Mouse (Mus musculus) hindbrain, embryonic 11.5 days (tissue): ENCODE data around the gene Ccl24. TPM values are rescaled to one million over a fixed set of nuclear protein-coding genes. Genes with fewer than 3 reads are reported as not detected.

Source experiments
- ATAC-seq: fragments of 200-750 bp; cut with Nextera tagmentation; 2 replicates; pipeline ENCODE4 v1.8.0; 2017; ENCODE audit warnings: mild to moderate bottlenecking, moderate TSS enrichment, moderate library complexity; ENCODE audit not compliant: low FRiP score
- DNase-seq: peaks from one replicate; pipeline ENCODE4 v3.0.0-alpha.2; 2015; ENCODE audit warnings: low spot score
- H3K27ac ChIP-seq: fragments of 300-500 bp; sonication (generic); 2 replicates; pipeline ENCODE4 v1.5.1; 2014; ENCODE audit warnings: mild to moderate bottlenecking, low read depth, low read length
- H3K27me3 ChIP-seq: fragments of 300-500 bp; sonication (generic); 2 replicates; pipeline ENCODE4 v1.6.1; 2014; ENCODE audit warnings: mild to moderate bottlenecking, low read length, moderate library complexity, mixed read lengths; ENCODE audit not compliant: control insufficient read depth, insufficient read depth
- H3K36me3 ChIP-seq: fragments of 300-500 bp; sonication (generic); 2 replicates; pipeline ENCODE4 v1.6.1; 2014; ENCODE audit warnings: mild to moderate bottlenecking, low read length, moderate library complexity, mixed read lengths; ENCODE audit not compliant: control insufficient read depth, insufficient read depth
- H3K4me1 ChIP-seq: fragments of 300-500 bp; sonication (generic); replicated peaks from 2 replicates; pipeline ENCODE4 v1.6.1; 2014; ENCODE audit warnings: low read length, mixed read lengths; ENCODE audit not compliant: control insufficient read depth, insufficient read depth
- H3K4me2 ChIP-seq: fragments of 300-500 bp; sonication (generic); replicated peaks from 2 replicates; pipeline ENCODE4 v1.6.1; 2014; ENCODE audit warnings: mild to moderate bottlenecking, low read depth, low read length
- H3K4me3 ChIP-seq: fragments of 300-500 bp; sonication (generic); 2 replicates; pipeline ENCODE4 v1.5.1; 2014; ENCODE audit warnings: low read depth, low read length
- H3K9ac ChIP-seq: fragments of 300-500 bp; sonication (generic); 2 replicates; pipeline ENCODE4 v1.6.1; 2014; ENCODE audit warnings: low read depth, low read length
- H3K9me3 ChIP-seq: fragments of 300-500 bp; sonication (generic); 2 replicates; pipeline ENCODE4 v1.6.1; 2016; ENCODE audit warnings: low read length; ENCODE audit not compliant: control insufficient read depth
- WGBS: fragments of 180-500 bp; shearing (Covaris S2); extraction: QIAGEN DNeasy Blood & Tissue Kit; methylation state at CpG from one replicate; pipeline ENCODE4 v1.1.7; 2014; 5-methylcytosine and 5-hydroxymethylcytosine counted together
- polyA plus RNA-seq: library from polyadenylated mRNA; unstranded; fragments of >200 nt; fragmentation: Nextera tagmentation; extraction: Ambion mirVana; gene quantifications from 2 replicates; pipeline ENCODE4 v1.2.1, GENCODE M21; 2014

The Ccl24 gene
- polyA plus RNA-seq, 1 experiment from 2014 or later = 2.0 TPM

DNA sequence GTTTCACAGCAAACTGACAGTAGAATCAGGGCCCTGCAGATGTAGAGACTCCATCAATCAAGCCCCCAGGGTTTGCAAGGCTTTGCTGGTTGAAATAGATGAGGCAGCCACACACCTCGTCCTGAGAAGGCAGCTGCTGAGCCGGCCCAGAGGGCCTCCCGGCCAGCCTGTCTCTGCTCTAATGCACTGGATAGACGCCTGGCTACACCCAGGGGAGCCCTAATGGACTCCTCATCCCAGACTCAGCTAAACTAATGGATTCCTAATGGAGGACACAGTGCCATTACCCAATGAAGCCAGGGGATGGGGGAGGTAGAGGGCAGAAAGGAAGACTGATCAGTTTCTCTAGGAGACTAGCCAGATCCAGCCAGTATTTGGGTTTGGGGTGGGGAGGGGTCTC, 15.8 kb downstream of the Ccl24 start:
- ATAC-seq = peak; percentile 81
- 32% methylated on average over 4 of the region's 4 CpGs for WGBS

GRCm38 (mm10) chr5:135556259-135556658, 16.6 kb downstream of the Ccl24 start:
- no peaks in the 10 kb centered on the region for H3K9me3 ChIP-seq

More for the DNA sequence above, 15.8 kb downstream of the Ccl24 start:
- Histone ChIP-seq H3K4me1 (no peaks in the 10 kb centered on the region), H3K36me3 (no peaks in the 10 kb centered on the region), H3K4me3 (no peak overlapping the region), H3K27ac (peak overlapping the region; percentile 61), H3K9me3 (no peaks in the 10 kb centered on the region), H3K27me3 (no peaks in the 10 kb centered on the region), H3K4me2 (no peak overlapping the region), H3K9ac (no peak overlapping the region)
- DNase-seq = peak; percentile 52

GRCm38 (mm10) chr5:135551591-135551990, 21.3 kb downstream of the Ccl24 start:
- Histone ChIP-seq H3K4me3 (no peak overlapping the region), H3K27ac (no peak overlapping the region), H3K9me3 (no peaks in the 10 kb centered on the region), H3K9ac (no peak overlapping the region), H3K4me2 (no peak overlapping the region), H3K4me1 (no peaks in the 10 kb centered on the region), H3K36me3 (no peaks in the 10 kb centered on the region), H3K27me3 (no peaks in the 10 kb centered on the region)
- DNase-seq (no peak), ATAC-seq (no peak)
- 78% methylated on average over 3 of the region's 3 CpGs for WGBS

More at GRCm38 (mm10) chr5:135556259-135556658, 16.6 kb downstream of the Ccl24 start:
- ATAC-seq = no peak
- Histone ChIP-seq H3K27me3 (no peaks in the 10 kb centered on the region), H3K4me1 (no peaks in the 10 kb centered on the region), H3K9ac (no peak overlapping the region), H3K36me3 (no peaks in the 10 kb centered on the region), H3K4me3 (no peak overlapping the region), H3K4me2 (no peak overlapping the region), H3K27ac (peak overlapping the region; percentile 58)
- DNase-seq = no peak
- 84% methylated on average over 3 of the region's 4 CpGs for WGBS

- no peaks in the 10 kb centered on the region for H3K9me3 ChIP-seq
- H3K9ac ChIP-seq = no peak overlapping the region
- H3K36me3 ChIP-seq = no peaks in the 10 kb centered on the region
- no peak overlapping the region for H3K4me2 ChIP-seq
- DNase-seq (peak; percentile 45), ATAC-seq (no peak)
- H3K4me3 ChIP-seq = no peak overlapping the region
- no peak overlapping the region for H3K27ac ChIP-seq
- 35% methylated on average over 3 of the region's 3 CpGs for WGBS
- H3K27me3 ChIP-seq = no peaks in the 10 kb centered on the region
- no peaks in the 10 kb centered on the region for H3K4me1 ChIP-seq
Observed at GRCm38 (mm10) chr5:135550910-135551309, 21.9 kb downstream of the Ccl24 start.

- Histone ChIP-seq H3K9ac (no peak overlapping the region), H3K4me3 (no peak overlapping the region), H3K27me3 (no peaks in the 10 kb centered on the region; the same call in 1 of the 2 replicates), H3K4me1 (peaks cover 3% of the 10 kb centered on the region), H3K27ac (no peak overlapping the region), H3K4me2 (no peak overlapping the region), H3K9me3 (no peaks in the 10 kb centered on the region), H3K36me3 (no peaks in the 10 kb centered on the region)
- WGBS = 90% methylated on average over 2 of the region's 2 CpGs
- ATAC-seq (no peak), DNase-seq (no peak)
Observed at GRCm38 (mm10) chr5:135547990-135548389, 24.9 kb downstream of the Ccl24 start.

GRCm38 (mm10) chr5:135544865-135545797, 27.7 kb downstream of the Ccl24 start, which contains the start of gene Hip1:
Hip1 (minus strand) TSS chr5:135545120.
- peak; percentile 100 for ATAC-seq
- under 1% methylated on average over 44 of the region's 46 CpGs for WGBS
- 0 out of 2 replicates have a peak within 1 kb of the TSS, but pooled peaks have one; percentile 39 for H3K27ac ChIP-seq
- H3K4me1 ChIP-seq = peaks cover 3% of the 10 kb centered on the region
- H3K4me3 ChIP-seq = peak within 1 kb of the TSS; percentile 79
- peak within 1 kb of the TSS; percentile 92 for H3K4me2 ChIP-seq
- H3K9me3 ChIP-seq = no peaks in the 10 kb centered on the region
- peak within 1 kb of the TSS; percentile 75 for H3K9ac ChIP-seq
- no peaks in the 10 kb centered on the region for H3K36me3 ChIP-seq
- no peaks in the 10 kb centered on the region; the same call in 1 of the 2 replicates for H3K27me3 ChIP-seq
- peak; percentile 96 for DNase-seq

DNA sequence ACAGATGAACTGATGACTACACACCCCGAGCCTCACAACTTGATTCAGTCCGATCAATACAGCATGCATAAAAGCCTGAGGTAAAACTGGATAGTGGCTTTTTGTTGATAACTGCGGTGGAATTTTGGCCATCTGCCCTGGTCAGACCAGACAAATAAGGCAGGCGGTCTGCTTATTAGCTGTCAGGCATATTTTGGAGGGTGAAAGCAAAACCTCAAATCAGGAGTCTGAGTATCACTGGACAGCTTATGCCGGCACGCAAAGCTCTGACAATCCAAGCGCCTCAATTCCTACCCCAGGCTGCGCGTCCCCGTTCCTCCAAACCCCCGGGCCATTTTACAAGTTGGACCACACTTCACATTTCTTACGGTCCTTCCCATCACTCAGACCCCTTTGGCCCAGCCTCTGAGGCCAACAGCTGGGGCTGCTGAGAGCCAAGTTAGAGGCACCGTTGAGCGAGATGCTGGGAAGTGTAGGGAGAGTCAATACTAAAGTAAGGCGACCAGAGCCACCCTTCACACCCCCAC, 28.8 kb downstream of the Ccl24 start:
- ATAC-seq (no peak), DNase-seq (no peak)
- no peaks in the 10 kb centered on the region for H3K36me3 ChIP-seq
- 8% methylated on average over 15 of the region's 15 CpGs for WGBS
- no peaks in the 10 kb centered on the region; the same call in 1 of the 2 replicates for H3K27me3 ChIP-seq
- H3K4me3 ChIP-seq = peak overlapping the region; percentile 79
- peaks cover 3% of the 10 kb centered on the region for H3K4me1 ChIP-seq
- H3K9ac ChIP-seq = peak overlapping the region; percentile 75
- no peaks in the 10 kb centered on the region for H3K9me3 ChIP-seq
- no peak overlapping the region for H3K27ac ChIP-seq
- H3K4me2 ChIP-seq = peak overlapping the region; percentile 92

DNA sequence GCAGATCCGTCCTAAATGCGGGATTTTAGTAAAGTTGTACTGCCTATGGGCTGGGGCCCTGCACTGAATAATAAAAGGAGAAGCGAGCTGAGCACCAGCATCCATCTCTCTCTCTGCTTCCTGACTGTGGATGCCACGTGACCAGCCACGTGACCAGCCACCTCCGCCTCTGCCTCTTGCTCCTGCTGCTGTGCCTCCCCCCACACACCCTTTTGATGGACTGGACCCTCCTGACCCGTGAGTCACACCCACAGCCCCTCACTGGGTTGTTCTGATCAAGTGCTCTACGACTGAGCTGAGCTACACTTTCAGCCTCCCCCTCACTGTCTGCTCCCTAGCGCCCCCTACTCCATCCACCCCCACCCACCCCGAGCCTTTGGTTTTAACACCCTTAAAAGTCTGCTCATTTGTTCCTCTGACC, 35.0 kb downstream of the Ccl24 start:
- no peak for ATAC-seq
- no peaks in the 10 kb centered on the region for H3K36me3 ChIP-seq
- no peak overlapping the region for H3K27ac ChIP-seq
- WGBS = 72% methylated on average over 10 of the region's 10 CpGs
- no peaks in the 10 kb centered on the region for H3K9me3 ChIP-seq
- H3K4me1 ChIP-seq = no peaks in the 10 kb centered on the region
- no peak overlapping the region for H3K9ac ChIP-seq
- H3K4me3 ChIP-seq = no peak overlapping the region
- no peak overlapping the region for H3K4me2 ChIP-seq
- DNase-seq = no peak
- H3K27me3 ChIP-seq = no peaks in the 10 kb centered on the region
